Mouse (Mus musculus): ENCODE results near the gene Entpd6.

- TF ChIP-seq CTCF (IDR thresholded peaks at IDR 0.05; ENCODE audit: low read depth) (no peak), EP300 (IDR thresholded peaks at IDR 0.05; ENCODE audit: low read depth) (no peak)
These were observed 64.0 kb downstream of the Entpd6 start for GRCm38 (mm10) chr2:150812816-150813215.

Data from heart, postnatal 0 days (tissue).